Mouse (Mus musculus): ENCODE data around the gene Olfr1387.
"Not testable (repeated sequence)": the region's sequence is repeated elsewhere in the genome, so short reads cannot be mapped to it uniquely, and the experiment has no call there.

Gene Olfr1387

DNA sequence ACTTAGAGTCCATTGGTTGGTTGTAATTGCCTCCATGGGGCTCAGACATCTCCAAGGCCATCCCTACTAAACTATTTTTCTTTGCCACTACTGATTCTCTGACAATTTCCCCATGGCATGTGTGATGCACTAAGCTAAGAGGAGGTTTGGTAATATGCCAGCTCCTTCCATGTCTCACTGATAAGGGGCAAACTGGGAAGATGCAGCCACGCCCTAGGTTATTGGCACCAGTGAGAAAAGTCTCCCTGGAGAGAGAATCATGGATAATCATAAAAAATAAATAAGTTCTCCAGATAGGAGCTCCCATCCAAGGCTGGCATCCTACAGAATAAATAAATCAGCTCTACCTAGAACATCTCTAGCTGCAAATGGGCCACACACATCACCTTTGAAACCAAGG lies at the start of gene Olfr1387:
Gene Olfr1387 (plus strand): TSS at position 301 of the 400 bp plus-strand sequence.
- DNase-seq (ENCODE audit: low spot score): no peak

DNA sequence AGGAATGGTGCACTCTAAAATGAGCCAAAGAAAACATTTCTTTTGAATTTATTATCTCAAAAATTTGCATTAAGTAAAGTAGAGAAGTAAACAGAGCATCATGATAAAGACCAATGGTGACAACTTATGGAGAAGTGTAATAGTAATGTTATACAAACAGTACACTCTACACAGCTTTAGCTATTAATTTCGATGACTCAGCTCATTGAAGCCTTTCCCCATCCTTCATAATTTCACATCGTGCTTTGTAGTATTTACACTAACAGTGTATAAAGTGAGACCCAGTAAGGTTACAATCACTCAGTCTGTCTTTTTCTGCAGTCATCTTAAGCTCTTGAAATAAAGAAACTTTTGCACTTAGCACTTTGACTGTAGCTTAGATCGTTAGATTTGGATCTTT lies 48.4 kb upstream of the Olfr1387 start:
- DNase-seq (ENCODE audit: low spot score): no peak

GRCm38 (mm10) chr11:49410540-49410939 lies 44.6 kb upstream of the Olfr1387 start:
- DNase-seq (ENCODE audit: low spot score): no peak

- DNase-seq (ENCODE audit: low spot score): no peak
These were observed 32.4 kb upstream of the Olfr1387 start, which contains the start of gene Olfr1389 for GRCm38 (mm10) chr11:49422767-49423166. TSS of gene Olfr1389 (plus strand) at chr11:49423067.

- no peak for DNase-seq (ENCODE audit: low spot score)
These were observed 29.8 kb upstream of the Olfr1387 start for GRCm38 (mm10) chr11:49425257-49425927.

DNA sequence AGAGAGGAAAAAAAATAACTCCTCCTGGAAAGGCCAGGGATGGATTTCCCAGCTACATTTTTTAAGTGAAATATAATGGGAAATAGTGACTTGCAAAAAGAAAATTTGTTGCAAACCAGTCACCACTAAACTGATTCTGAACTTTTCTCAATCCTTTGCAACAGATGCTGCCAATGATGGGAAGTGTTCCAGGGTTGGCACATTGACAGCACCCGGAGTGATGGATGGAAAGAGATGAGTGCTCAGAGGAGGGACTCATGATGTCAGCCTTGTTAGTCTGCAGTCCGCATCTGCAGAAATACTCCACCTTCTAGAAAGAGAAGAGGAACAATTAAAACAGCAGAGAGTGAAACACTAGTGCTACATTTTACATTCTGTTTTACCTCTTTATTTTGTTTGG lies 25.5 kb upstream of the Olfr1387 start:
- DNase-seq (ENCODE audit: low spot score): no peak

DNA sequence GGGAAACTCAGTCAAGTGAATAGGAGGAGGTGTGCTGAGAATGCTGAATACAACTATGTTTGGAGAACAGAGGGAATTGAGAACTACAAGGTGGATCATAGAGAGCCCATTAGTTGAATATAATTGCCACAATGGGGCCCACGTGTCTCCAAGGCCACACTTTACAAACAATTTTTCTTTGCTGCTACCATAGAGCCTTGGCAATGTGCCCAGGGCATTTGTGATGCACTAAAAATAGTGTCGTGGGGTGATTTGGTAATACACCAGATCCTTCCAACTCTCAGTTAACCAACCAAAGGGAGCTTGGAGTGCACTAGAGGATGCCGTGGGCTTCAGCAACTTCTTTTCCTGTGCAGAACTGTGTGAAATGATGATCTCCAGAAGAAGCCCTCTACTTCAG lies 18.7 kb upstream of the Olfr1387 start, which contains the start of gene Olfr1388:
Gene Olfr1388 (plus strand): TSS at position 214 of the 400 bp plus-strand sequence.
- DNase-seq (ENCODE audit: low spot score): no peak

- not testable (repeated sequence) for DNase-seq (ENCODE audit: low spot score)
These were observed 9.6 kb downstream of the Olfr1387 start, which contains the start of gene Olfr1386 for GRCm38 (mm10) chr11:49464746-49465145. TSS of gene Olfr1386 (plus strand) at chr11:49465046.

DNA sequence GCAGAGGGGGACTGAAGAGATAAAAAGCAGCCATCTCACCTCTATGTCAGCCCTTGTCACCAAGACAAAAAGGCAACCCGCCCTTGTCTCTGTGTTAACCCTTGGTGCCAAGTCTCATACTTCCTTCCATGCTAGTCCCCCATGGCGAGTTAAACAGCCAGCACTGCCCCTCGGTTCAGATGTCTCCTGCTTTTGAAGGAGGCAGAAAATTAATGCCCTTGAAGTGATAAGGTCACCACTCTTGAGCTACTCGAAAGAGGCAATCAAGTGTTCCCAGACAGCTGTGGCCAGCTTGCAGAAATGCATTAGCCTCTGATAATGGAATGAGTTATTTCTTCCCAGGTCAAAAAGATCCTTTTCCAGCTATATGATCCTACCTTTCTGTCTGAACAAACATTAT lies 30.8 kb downstream of the Olfr1387 start:
- DNase-seq (ENCODE audit: low spot score): no peak

GRCm38 (mm10) chr11:49488770-49489169 lies 33.6 kb downstream of the Olfr1387 start, which contains the start of gene Olfr1385:
TSS of gene Olfr1385 (plus strand) at chr11:49489070.
- not testable (repeated sequence) for DNase-seq (ENCODE audit: low spot score)

All from ovary, postnatal 10 days (tissue).